Mouse (Mus musculus) heart, postnatal 0 days (tissue): ENCODE data around the gene Thsd7b.

Source experiments
- CTCF ChIP-seq: IDR thresholded peaks from 2 replicates; pipeline ENCODE4 v1.5.1; 2016; ENCODE audit warnings: antibody characterized with exemption, control low read depth, low read depth
- EP300 ChIP-seq: IDR thresholded peaks from 2 replicates; pipeline ENCODE4 v1.6.1; 2016; ENCODE audit warnings: antibody characterized with exemption, low read depth

DNA sequence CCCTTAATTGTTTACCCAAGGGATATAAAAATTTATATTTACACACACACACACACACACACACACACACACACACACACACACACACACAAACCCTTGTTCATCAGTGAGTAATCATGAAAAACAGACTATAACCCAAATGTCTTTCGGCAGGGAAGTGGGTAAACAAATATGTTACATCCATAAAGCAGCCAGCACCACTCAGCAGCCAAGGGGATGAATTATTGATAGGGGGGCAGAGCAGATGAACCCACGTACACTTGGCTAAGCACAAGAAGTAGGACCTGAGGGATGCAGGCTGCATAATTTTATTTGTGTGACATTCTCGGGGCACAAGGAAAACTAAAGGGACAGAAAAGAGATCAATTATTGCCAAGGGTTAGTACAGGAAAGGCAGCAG, 474.5 kb downstream of the Thsd7b start:
- no peak for TF ChIP-seq CTCF
- TF ChIP-seq EP300 = no peak
